Mouse (Mus musculus): ENCODE data around the gene Clstn3.
"Not testable (repeated sequence)": the region's sequence is repeated elsewhere in the genome, so short reads cannot be mapped to it uniquely, and the experiment has no call there.

Gene Clstn3

DNA sequence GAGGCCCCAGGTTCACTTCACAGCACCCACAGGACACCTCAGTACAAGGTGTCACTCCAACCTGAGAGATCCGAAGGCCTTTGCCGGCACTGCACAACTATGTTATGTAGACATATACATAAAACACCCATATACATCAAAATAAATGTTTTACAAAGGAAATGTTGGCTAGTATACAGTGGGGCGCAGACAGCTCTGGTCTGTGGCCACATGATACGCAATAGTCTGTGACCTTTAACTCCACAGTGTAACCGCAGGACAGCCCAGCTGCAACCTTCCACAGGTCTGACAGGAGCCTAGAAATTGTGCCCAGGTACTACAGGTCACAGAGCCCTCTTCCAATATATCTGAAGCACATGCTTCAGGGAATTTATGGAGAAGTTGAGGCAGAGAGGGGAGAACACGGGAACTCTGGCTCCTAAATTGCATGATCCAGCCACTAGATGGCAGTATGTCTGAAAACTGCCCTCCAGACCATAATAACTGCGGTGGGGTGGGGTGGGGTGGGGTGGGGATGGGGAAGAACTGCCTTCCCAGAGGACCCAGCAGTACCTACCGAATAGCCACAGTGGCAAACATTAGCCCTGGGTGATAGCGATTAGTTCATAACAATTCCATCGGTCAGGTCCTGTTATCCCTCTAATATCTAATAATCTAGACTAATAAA lies 16.3 kb downstream of the Clstn3 start:
- DNase-seq = peak; percentile 47

DNA sequence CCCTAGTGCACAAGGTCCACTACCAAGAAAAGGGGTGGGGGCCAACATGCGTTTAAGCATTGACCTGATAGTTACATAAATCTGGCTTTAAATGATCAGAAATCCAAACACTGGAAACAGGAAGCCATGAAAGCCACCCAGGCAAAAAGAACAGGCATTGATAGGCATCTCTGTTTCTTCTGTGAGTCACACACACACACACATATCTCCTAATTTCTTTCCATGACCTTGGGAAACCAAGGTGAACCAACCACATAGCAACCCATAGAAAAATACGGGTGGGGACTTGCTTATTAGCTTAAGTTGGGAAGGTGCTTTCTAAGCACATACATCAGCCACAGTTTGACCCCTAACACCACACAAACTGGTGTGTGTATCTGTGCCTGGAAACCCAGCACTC lies 17.2 kb downstream of the Clstn3 start:
- DNase-seq = no peak

- no peak for DNase-seq
These were observed 18.1 kb downstream of the Clstn3 start for GRCm38 (mm10) chr6:124446459-124446858.

- no peak for DNase-seq
These were observed 18.6 kb downstream of the Clstn3 start for GRCm38 (mm10) chr6:124446024-124446423.

GRCm38 (mm10) chr6:124443338-124443737 lies 21.3 kb downstream of the Clstn3 start:
- no peak for DNase-seq

DNA sequence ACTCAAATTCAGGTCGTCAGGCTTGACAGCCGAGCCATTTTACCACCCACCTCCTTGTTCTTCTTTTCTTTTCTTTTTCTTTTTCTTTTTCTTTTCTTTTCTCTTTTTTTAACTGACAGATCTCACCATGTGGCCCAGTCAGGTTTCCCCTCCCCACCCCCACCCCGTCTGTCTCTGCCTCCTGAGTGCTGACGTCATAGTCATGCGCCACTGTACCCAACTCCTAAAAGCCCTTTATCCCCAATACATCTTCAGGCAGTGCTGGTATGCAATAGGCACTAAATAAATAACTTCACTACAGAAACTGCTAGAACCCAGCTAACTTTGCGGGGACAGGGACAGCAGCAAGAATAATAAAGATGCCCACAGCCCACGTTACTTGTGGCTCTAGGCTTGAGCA lies 28.3 kb downstream of the Clstn3 start:
- no peak for DNase-seq

GRCm38 (mm10) chr6:124435173-124435572 lies 29.4 kb downstream of the Clstn3 start:
- no peak for DNase-seq

DNA sequence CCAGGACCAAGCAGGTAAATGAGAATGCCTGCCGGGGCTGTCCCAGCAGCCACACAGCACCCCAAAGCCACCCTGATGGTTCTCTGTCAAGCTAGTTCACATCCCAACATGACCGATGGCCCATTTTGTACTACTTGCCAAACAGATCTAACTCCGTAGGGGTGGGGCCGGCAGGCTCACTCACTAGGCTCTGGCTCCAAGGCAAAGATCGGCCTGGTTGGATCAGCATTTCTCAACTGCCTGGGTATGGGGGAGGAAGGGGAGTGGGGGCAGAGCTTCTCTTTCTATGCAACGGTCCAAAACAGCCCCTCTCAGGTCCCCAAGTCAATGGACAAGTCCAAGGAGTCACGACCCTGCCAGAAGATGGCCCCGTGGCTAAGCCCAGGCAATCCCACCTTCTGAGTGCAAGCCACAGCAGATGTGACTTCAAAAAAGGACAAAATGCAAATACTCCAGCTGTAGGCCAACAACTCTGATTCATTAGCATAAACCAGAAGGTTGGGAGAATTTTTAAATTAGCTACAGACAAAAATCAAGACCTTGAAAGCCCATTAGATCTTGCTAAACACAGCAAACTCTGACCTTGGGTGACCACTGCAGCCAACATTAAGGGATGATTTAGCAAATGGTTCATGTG lies 30.8 kb downstream of the Clstn3 start:
- no peak for DNase-seq

DNA sequence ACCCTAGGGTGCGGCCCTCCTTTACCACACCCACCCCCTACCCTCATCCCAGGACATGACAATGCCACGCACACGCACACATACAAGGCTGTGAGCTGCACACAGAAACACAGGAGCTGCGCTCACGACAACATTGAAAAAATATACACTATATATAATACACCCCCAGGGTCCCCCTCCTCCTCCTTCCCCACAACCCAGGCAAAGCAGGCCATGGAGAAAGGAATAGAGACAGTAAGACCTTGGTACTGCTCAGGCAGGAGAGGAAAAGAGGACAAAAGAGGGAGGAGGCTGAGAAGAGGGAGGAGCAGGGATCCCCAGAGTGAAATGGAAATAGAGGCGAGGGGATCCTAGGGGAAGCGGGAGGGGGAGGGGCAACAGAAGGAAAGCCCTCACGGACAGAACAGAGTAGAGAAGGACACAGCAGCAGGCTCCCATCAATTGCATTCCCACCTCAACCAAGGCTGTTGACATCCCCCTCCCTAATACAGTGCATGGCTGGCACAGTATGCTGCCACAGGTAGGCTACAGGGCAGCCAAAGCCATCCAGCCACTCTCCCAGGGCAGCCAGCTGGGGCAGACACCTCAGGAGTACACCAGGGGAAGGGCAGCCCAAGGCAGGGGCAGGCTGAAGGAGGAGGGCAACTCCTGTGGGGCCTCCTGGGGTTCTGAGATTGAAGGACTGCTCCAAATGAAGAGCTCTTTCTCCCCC lies 33.7 kb downstream of the Clstn3 start:
- DNase-seq = no peak

- DNase-seq = no peak
These were observed 34.2 kb downstream of the Clstn3 start for GRCm38 (mm10) chr6:124430379-124430778.

GRCm38 (mm10) chr6:124427791-124428576 lies 36.6 kb downstream of the Clstn3 start:
- peak; percentile 36 for DNase-seq

- no peak for DNase-seq
These were observed 37.3 kb downstream of the Clstn3 start for GRCm38 (mm10) chr6:124427289-124427688.

DNA sequence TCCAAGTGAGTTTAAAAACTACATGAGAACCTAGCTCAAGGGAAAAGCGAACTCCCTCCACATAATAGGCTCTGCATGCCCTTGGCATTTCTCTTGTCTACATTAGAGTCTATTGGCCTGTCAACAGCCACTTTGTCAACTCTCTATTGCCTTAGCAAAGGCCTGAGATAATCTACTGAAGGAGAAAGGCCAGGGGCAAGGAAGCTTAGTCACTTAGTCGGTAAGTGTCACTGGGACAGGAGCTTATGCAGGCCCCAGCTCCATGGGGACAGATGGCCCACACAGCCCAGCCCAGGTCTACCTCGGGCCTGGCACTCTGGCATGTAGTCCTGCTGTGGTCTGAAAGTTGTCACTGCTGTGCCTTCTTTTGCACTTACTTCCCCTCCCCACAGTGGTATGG lies 38.0 kb downstream of the Clstn3 start:
- DNase-seq = no peak

- no peak for DNase-seq
These were observed 39.1 kb downstream of the Clstn3 start for GRCm38 (mm10) chr6:124425523-124425922.

DNA sequence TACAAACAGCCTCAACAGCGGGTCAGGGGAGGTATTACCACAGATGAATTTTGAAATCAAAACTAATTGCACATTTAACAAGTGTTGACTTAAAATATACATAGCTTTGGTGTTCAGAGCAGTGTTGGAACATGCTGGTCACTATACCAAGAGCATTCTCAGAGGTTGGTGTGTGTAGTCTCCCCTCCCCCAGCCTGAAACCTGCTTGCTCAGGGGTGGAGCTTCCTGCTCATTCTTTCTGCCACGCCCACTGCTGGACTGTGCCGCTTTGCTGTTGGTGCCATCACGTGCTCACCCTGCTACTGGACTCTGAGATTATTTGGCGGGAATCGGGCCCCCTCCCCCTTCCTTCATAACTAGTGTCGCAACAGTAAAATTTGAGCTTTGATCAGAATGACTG lies 39.6 kb downstream of the Clstn3 start:
- DNase-seq = not testable (repeated sequence)

DNA sequence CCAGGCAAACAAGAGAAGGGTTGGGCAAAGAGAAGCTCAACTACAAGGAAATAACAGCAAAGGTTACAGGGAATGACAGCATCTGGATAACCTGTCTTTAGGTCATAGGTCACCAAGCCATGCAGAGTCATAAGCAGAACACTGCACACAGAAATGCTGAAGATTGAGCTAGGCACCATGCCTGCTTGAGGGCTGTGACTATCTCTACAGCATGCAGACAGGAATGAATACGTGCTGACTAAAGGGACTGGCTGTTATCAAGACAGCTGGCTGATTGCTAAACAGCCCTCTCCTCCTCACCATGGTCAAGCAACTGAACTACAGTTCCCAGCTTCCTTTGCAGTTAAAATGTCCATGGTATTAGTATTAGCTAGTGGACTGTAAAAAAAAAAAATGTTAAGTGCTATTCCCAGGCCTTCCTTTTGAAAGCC lies 40.5 kb downstream of the Clstn3 start:
- DNase-seq = no peak

DNA sequence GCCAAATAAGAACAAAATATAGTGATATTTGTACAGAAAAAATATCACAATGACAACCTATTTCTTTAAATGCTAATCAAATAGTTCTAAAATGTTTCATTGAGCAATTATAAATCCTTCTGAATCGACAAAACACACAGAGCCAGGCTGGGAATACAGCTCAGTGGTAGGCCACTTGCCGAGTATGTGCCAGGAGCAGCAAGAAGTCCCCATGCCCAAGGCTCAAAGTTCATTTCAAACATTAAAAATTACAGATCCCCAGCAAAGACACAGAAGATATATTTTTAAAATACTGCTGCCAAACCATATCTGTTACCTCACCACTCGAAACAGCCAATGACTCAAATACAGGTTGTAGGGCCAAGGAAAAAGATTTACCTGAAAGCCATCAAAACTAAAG lies 45.9 kb downstream of the Clstn3 start:
- DNase-seq = no peak

GRCm38 (mm10) chr6:124415347-124416088 lies 49.1 kb downstream of the Clstn3 start:
- peak; percentile 95 for DNase-seq

DNA sequence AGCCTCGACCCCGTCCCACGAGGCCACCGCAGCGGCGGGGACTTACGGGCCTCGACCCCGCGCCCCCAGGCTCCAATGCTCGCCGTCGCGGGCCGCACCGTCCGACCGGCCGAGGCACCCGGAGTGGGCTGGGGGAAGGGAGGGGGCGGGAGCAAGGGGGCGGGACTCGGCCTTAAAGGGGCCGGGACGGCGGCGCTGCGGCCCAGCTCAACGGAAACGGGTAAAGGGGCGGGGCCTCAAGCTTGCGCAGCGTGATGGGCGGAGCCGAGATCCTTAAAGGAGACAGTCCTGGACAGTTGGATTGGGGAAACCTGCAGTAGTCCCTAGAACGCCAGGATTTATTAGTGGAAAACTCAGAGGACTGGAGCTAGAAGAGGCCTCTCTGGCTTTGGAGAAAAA lies 49.7 kb downstream of the Clstn3 start, which contains the start of gene Pex5:
Pex5 (minus strand) TSS at position 141 of the 399 bp plus-strand sequence.
- DNase-seq = peak; percentile 97

GRCm38 (mm10) chr6:124414150-124414926 lies 50.3 kb downstream of the Clstn3 start:
- DNase-seq = peak; percentile 76

GRCm38 (mm10) chr6:124413770-124414149 lies 50.8 kb downstream of the Clstn3 start:
- DNase-seq = no peak

- DNase-seq = no peak
These were observed 56.2 kb downstream of the Clstn3 start for GRCm38 (mm10) chr6:124408355-124408754.
